Mouse (Mus musculus): ENCODE data around the gene Leap2.

GRCm38 (mm10) chr11:53424826-53425225 is 1.9 kb upstream of the Leap2 start:
- TF ChIP-seq POLR2A (IDR thresholded peaks at IDR 0.05; ENCODE audit: low read depth, low read length) (no peak), CTCF (IDR thresholded peaks at IDR 0.05; ENCODE audit: extremely low read depth, insufficient read length, insufficient replicate concordance, low read depth, low read length) (no peak)

Measured in small intestine, adult 2 months (tissue).